Mouse (Mus musculus) liver, embryonic 16.5 days (tissue): ENCODE data around the gene Npcd. TPM values are rescaled to one million over a fixed set of nuclear protein-coding genes. Genes with fewer than 3 reads are reported as not detected.

ENCODE experiments used
- ATAC-seq: fragments of 200-750 bp; cut with Nextera tagmentation; 2 replicates; pipeline ENCODE4 v1.8.0; 2017; ENCODE audit warnings: low read depth, mild to moderate bottlenecking, moderate number of reproducible peaks, moderate library complexity
- H3K27ac ChIP-seq: fragments of 300-500 bp; sonication (generic); 2 replicates; pipeline ENCODE4 v1.5.1; 2014; ENCODE audit warnings: mild to moderate bottlenecking, low read length
- H3K27me3 ChIP-seq: fragments of 300-500 bp; sonication (generic); 2 replicates; pipeline ENCODE4 v1.6.1; 2014; ENCODE audit warnings: low read depth, low read length, mixed read lengths; ENCODE audit not compliant: control insufficient read depth, insufficient read depth
- H3K36me3 ChIP-seq: fragments of 300-500 bp; sonication (generic); 2 replicates; pipeline ENCODE4 v1.6.1; 2014; ENCODE audit warnings: mild to moderate bottlenecking; ENCODE audit not compliant: control insufficient read depth, insufficient read depth
- H3K4me1 ChIP-seq: fragments of 300-500 bp; sonication (generic); 2 replicates; pipeline ENCODE4 v1.6.1; 2014; ENCODE audit warnings: low read depth, low read length, mixed read lengths; ENCODE audit not compliant: control insufficient read depth
- H3K4me2 ChIP-seq: fragments of 300-500 bp; sonication (generic); 2 replicates; pipeline ENCODE4 v1.6.1; 2014; ENCODE audit warnings: low read depth, low read length, mixed read lengths
- H3K4me3 ChIP-seq: fragments of 300-500 bp; sonication (generic); 2 replicates; pipeline ENCODE4 v1.5.1; 2014; ENCODE audit warnings: low read depth, mild to moderate bottlenecking, low read length
- H3K9ac ChIP-seq: fragments of 300-500 bp; sonication (generic); 2 replicates; pipeline ENCODE4 v1.6.1; 2014; ENCODE audit warnings: low read depth, low read length
- H3K9me3 ChIP-seq: fragments of 300-500 bp; sonication (generic); replicated peaks from 2 replicates; pipeline ENCODE4 v1.6.1; 2016; ENCODE audit warnings: low read length; ENCODE audit not compliant: control insufficient read depth
- WGBS: fragments of 180-500 bp; shearing (Covaris S2); extraction: QIAGEN DNeasy Blood & Tissue Kit; methylation state at CpG from one replicate; pipeline ENCODE4 v1.1.7; 2014; ENCODE audit not compliant: insufficient replicate concordance; 5-methylcytosine and 5-hydroxymethylcytosine counted together
- polyA plus RNA-seq: library from polyadenylated mRNA; unstranded; fragments of >200 nt; fragmentation: Nextera tagmentation; extraction: Ambion mirVana; gene quantifications from 2 replicates; pipeline ENCODE4 v1.2.1, GENCODE M21; 2015

The Npcd gene
- polyA plus RNA-seq, 1 experiment from 2014 or later: not detected

DNA sequence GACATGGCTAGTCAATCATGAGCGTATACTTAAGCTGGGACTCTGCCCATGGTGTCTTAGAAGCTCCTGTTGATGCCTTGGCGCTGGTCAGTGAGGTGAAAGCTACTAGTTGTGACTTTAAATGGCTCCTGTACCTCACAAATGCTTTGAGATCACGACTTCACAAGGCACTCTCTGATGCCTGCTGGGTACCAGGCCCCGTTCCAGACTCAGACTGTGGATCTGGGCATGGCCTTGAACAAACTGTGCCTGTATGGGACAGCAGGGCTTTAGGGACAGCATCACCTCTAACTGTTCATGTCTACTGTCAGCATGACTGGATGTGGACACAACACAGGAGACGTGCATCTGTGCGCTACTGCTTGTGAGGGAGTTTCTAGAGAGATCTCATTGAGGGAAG is 43.1 kb downstream of the Npcd start:
- Histone ChIP-seq H3K4me3 (no peak overlapping the region), H3K9me3 (no peaks in the 10 kb centered on the region), H3K9ac (no peak overlapping the region), H3K36me3 (no peaks in the 10 kb centered on the region), H3K27ac (no peak overlapping the region), H3K27me3 (peaks cover 7% of the 10 kb centered on the region), H3K4me1 (no peaks in the 10 kb centered on the region), H3K4me2 (no peak overlapping the region)
- 66% methylated on average over 6 of the region's 6 CpGs for WGBS
- ATAC-seq: no peak

DNA sequence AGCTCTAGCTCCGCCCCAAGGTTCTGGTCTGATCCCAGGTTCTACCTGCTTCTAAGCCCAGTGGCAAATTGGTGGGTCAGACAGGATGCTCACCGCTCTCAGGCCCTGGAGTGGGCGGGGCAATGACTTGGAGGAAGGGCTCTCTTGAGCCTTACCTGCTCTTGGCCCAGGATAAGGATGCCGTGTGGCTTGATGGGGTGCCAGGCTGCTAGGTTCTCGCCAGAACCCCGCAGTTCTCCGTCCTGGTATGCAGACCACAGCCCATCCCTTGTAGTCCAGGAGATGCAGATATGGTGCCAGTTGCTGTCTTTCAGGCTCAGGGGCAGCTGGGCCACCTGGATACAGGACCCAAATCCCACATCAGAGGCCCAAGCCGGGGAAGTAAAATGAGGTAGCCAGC is 43.9 kb downstream of the Npcd start:
- Histone ChIP-seq H3K4me1 (no peaks in the 10 kb centered on the region), H3K27me3 (peaks cover 10% of the 10 kb centered on the region), H3K36me3 (no peaks in the 10 kb centered on the region), H3K9ac (no peak overlapping the region), H3K9me3 (no peaks in the 10 kb centered on the region), H3K4me2 (no peak overlapping the region), H3K4me3 (no peak overlapping the region), H3K27ac (no peak overlapping the region)
- WGBS: 39% methylated on average over 8 of the region's 8 CpGs
- ATAC-seq: no peak

DNA sequence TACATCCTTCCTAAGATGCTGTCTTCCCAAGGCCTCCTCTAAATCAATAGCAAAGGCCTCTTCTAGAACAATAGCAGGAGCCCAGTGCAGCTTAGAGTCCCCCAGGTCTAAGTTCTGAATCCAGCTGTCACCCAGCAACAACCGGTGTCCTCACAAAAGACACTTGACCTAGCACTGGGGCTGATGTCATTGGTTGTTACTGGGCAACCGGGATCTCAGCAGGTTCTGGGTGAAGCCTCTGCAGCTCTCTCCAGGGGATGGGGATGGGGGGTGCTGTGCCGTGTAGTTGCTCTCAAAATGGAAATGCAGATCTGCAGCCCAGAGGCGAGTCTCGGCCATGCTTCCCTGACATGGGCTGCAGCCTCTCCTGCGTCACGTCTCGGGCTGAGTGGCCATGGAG is 46.2 kb downstream of the Npcd start:
- 47% methylated on average over 8 of the region's 8 CpGs for WGBS
- Histone ChIP-seq H3K4me3 (no peak overlapping the region), H3K36me3 (no peaks in the 10 kb centered on the region), H3K4me1 (no peaks in the 10 kb centered on the region), H3K9ac (no peak overlapping the region), H3K4me2 (no peak overlapping the region), H3K9me3 (no peaks in the 10 kb centered on the region), H3K27ac (no peak overlapping the region), H3K27me3 (peaks cover 8% of the 10 kb centered on the region)
- no peak for ATAC-seq

DNA sequence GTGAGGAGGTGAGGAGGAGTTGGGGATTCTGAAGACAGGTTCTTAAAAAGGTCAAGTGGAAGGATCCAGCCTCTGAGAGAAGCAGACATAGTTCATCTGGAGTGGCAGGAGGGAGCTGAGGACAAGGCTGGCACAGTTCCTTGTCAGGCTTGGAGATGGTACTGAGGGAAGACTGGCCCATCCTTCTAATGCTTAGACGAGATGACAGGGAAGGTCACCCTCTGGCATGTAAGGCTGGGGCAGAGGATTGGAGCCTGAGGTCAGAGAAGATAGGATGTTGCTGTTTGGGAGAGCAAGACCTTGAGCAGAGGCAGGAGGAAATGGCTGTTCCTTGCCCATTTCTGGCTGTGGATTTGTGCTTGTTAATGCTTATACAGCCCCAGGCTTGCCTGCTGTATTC is 49.0 kb downstream of the Npcd start:
- Histone ChIP-seq H3K27ac (no peak overlapping the region), H3K36me3 (no peaks in the 10 kb centered on the region), H3K4me3 (no peak overlapping the region), H3K4me1 (no peaks in the 10 kb centered on the region), H3K9ac (no peak overlapping the region), H3K27me3 (peaks cover 8% of the 10 kb centered on the region; the same call in 1 of the 2 replicates), H3K4me2 (no peak overlapping the region), H3K9me3 (no peaks in the 10 kb centered on the region)
- ATAC-seq: no peak
- 50% methylated on average over 1 of the region's 1 CpGs for WGBS

DNA sequence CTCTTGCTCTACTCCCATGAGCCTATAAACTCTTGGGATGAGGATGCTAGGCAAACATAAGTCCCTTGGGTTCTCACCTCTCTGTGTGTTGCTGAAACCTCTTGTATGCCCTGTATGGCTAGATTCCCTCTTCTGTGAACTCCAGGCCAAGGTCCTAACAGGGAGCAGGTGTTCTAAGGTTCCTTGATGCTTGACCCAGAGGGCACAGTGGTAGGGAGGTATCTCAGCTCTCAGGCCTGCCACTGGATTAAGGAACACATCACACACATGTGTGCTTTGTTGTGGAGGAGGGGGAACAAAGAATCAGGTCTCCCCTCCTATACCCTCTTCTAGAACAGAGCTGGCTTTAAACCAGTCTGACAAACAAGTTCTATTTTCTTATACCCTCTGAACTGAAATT is 56.3 kb downstream of the Npcd start, which contains the start of gene Dnal4:
Dnal4 (minus strand) TSS at position 101 of the 400 bp plus-strand sequence.
- Histone ChIP-seq H3K4me2 (no peak within 1 kb of the TSS), H3K4me3 (no peak within 1 kb of the TSS), H3K36me3 (no peaks in the 10 kb centered on the region), H3K4me1 (peaks cover 9% of the 10 kb centered on the region), H3K27me3 (no peaks in the 10 kb centered on the region), H3K9ac (no peak within 1 kb of the TSS), H3K9me3 (no peaks in the 10 kb centered on the region), H3K27ac (no peak within 1 kb of the TSS)
- ATAC-seq: no peak

DNA sequence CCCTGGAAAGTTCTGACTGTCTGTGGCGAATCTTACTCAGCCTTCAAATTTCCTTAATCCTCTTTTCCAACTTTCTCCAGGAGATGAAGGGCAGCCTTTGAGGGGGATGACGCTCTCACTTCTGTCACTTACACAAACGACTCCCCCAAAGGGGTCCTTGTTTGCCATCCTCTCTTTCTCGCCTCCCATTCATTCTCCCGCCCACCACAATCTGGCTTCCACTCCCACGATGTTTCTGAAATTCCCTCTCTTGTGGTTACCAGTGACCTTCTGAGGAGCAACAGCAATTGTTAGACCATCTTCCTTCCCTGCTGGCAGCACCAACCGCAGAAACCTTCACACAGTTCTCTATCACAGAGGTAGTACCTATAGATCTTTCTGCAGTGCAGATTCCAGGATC is 58.4 kb downstream of the Npcd start:
- WGBS: 45% methylated on average over 7 of the region's 7 CpGs

DNA sequence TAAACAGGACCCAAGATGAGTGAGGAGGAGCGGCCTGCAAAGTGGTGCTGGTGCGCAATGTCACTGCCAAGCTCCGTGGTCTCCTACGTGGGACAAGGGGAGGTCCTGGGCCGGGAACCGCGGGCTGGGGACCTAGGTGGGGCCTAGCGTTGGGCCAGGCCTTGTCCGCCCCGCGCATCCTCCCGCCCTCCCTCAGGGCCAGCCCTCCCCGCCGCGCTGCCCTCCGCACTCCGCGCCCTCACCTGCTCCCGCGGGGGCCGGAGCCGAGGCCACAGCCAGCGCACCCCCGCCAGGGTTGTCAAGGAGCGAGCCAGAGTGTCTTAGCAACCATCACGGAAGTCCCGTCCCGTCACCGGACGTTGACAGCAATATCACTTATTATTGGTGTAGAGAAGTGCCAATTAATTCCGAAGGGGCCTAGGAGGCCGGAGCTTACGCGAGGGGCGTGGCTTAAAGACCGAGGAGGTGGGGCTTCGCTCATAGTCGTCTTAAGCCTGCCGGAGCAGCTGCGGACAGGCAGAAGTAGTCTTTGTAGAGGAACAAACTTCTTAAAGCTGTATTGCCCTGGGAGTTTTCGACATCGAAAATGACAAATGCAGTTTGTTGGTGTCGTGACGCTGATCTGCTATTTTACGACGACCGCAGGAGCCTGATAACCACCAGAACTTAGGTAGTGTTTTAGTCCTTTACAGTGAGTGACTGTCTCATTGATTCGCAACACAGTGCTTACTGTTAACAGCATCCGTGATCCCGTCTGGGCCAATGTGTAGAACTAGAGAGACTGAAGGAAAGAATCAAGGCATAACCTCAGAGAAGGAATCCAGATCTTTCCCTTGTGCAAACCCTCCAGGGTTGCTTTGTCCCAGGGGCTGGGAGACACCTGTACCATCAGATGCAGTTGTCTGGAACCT is 59.7 kb downstream of the Npcd start:
- peaks cover 9% of the 10 kb centered on the region for H3K4me1 ChIP-seq
- no peaks in the 10 kb centered on the region for H3K36me3 ChIP-seq
- ATAC-seq: peak; percentile 99
- no peak overlapping the region for H3K27ac ChIP-seq
- H3K9me3 ChIP-seq: no peaks in the 10 kb centered on the region
- peak overlapping the region; percentile 79 for H3K4me3 ChIP-seq
- WGBS: under 1% methylated on average over 50 of the region's 50 CpGs
- H3K27me3 ChIP-seq: no peaks in the 10 kb centered on the region
- H3K9ac ChIP-seq: peak overlapping the region; percentile 76
- peak overlapping the region; percentile 79 for H3K4me2 ChIP-seq

More for the DNA sequence above, 58.4 kb downstream of the Npcd start:
- H3K27ac ChIP-seq: no peak overlapping the region
- no peak overlapping the region for H3K9ac ChIP-seq
- no peak overlapping the region for H3K4me3 ChIP-seq
- H3K27me3 ChIP-seq: no peaks in the 10 kb centered on the region
- H3K4me1 ChIP-seq: peaks cover 9% of the 10 kb centered on the region
- H3K4me2 ChIP-seq: no peak overlapping the region
- H3K9me3 ChIP-seq: no peaks in the 10 kb centered on the region
- H3K36me3 ChIP-seq: no peaks in the 10 kb centered on the region
- ATAC-seq: no peak

DNA sequence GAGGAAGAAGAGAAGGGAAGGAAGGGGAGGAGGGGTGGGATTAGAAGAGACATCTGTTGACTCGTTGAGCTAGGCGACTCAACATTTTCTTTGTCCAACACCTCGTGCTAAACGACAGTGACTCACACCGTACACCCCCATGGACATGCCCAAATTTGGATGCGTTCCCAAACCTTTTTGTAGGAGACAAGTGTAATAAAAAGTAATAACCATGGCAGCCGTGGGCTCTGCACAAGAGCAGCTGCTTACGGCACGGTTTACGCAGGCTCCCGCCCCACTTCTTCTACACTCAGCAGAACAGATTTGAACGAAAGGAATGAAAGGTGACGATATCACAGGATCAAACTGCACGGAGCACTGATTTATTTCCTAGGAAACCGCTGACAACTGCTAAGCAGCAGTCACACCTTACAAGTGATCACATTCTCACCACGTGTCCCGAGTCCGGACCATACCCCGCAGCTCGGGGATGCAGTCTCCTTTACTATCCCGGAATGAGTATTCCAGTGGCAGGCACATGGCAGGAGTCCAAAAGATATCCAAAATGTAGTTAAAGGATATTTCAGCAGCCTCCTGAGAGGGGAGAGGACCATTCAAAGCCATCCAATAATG is 63.3 kb downstream of the Npcd start:
- Histone ChIP-seq H3K4me3 (no peak overlapping the region), H3K4me1 (peaks cover 9% of the 10 kb centered on the region), H3K36me3 (no peaks in the 10 kb centered on the region), H3K27me3 (no peaks in the 10 kb centered on the region), H3K27ac (no peak overlapping the region), H3K9ac (no peak overlapping the region), H3K4me2 (no peak overlapping the region), H3K9me3 (no peaks in the 10 kb centered on the region)
- WGBS: 72% methylated on average over 21 of the region's 21 CpGs
- no peak for ATAC-seq

DNA sequence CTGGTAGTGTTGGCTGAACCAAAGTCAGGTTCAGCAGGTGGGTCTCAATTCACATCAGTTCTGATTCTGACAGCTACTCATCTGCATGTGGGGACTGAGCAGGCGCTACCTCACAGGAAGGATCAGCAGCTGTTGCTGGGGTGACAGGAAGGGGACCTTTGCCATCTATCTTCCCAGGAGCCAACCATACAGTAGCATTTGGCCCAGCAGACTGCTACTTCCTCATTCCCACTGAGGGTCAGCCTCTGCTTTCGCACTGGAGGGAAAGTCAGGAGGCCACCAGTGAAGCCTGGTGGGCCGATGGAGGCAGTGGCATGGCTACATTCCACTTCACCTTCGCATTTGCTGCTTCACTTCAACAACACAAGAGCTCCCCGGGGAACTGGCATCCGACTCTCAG is 65.7 kb downstream of the Npcd start:
- ATAC-seq: no peak
- Histone ChIP-seq H3K4me2 (no peak overlapping the region), H3K27me3 (no peaks in the 10 kb centered on the region), H3K27ac (no peak overlapping the region), H3K4me1 (peaks cover under 1% of the 10 kb centered on the region), H3K4me3 (no peak overlapping the region), H3K36me3 (no peaks in the 10 kb centered on the region), H3K9ac (no peak overlapping the region), H3K9me3 (no peaks in the 10 kb centered on the region)
- 22% methylated on average over 6 of the region's 6 CpGs for WGBS
